Mouse (Mus musculus): ENCODE measurements around the gene Zfp316. TPM values are rescaled to one million over a fixed set of nuclear protein-coding genes. Genes with fewer than 3 reads are reported as not detected.
A peak's percentile ranks its signal among the peaks of the same experiment; 100 is the strongest.

Zfp316 gene
- total RNA-seq (2021) = 10 to 100 TPM; 18.6 to 20.1 TPM

GRCm38 (mm10) chr5:143269363-143270150, at the start of gene Zfp316:
Gene Zfp316 (minus strand): TSS chr5:143270022.
- intact Hi-C loops (cut with DNase I) = loop anchor here (10.0 kb wide), 1 partner anchor 305 kb away; the partner anchor contains the start of gene Fscn1

DNA sequence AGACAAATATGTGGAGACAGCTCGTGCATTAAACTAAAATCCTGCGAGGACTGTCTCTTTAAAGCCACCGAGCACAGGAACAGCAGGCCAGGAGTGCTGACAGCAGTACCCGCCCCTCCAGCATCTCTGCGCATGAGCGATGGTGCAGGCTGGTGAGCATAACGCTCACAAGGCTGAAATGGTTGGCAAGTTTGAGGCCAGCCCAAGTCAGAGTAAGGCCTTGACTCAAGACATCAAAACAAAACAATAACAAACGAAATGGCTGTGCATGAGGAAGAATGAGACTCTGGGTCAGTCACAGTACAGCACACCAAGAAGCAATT, 47.4 kb upstream of the Zfp316 start:
- no peak for DNase-seq (ENCODE audit: low spot score in 2 of 2)
- intact Hi-C loops (cut with DNase I) = no loop called here

More at GRCm38 (mm10) chr5:143269363-143270150, at the start of gene Zfp316:
- DNase-seq (ENCODE audit: low spot score in 2 of 2) = peak; percentile 71 to 80

DNA sequence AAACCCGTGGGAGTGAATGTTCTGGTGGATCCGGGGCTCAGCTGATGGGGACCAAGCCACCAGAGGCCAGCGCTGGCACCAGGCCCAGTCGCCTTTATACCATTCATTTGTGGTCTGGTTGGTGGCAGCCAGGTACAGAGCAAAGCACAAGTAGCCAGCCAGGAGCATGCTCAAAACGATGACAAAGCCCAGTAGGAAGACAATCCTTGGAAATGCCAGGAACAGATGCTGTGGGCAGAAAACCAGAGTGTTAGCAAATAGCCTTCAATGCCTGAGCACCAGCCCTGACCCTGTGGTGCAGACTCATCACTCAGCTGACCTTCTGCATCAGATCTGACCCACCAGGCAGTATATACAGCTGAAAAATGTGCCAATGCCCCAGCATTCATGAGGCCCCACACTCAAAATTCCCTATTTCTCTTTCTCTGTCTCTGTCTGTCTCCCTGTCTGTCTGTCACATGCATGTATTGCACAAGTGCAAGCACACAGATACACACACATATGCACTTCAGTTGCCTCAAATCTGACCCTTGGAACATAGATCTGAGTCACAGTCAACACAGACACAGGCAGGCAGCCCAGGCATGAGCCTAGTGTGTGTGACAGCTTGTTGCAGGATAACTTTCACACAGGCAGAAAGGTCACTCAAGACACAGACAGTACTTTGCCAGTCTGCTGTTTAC, 46.9 kb upstream of the Zfp316 start:
- DNase-seq (ENCODE audit: low spot score in 2 of 2) = no peak
- intact Hi-C loops (cut with DNase I) = no loop called here

DNA sequence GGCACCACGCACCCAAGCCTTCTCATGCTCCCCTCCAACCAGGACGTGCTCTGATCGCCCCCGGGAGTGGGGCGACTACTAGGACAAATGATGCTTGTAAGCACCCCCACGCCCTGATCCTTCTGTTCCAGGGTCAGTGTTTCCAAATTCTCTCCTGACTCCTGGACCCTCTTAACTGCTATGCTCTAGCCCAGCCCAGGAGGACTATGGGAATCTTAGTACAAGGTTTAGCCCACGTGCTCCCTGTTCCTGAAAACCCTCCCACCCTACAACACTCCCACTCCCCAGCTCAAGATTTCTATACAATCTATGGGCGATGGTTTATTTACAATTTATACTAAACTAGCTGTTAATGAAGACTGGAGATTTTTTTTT, 45.7 kb upstream of the Zfp316 start:
- no peak for DNase-seq (ENCODE audit: low spot score in 2 of 2)
- intact Hi-C loops (cut with DNase I) = no loop called here

DNA sequence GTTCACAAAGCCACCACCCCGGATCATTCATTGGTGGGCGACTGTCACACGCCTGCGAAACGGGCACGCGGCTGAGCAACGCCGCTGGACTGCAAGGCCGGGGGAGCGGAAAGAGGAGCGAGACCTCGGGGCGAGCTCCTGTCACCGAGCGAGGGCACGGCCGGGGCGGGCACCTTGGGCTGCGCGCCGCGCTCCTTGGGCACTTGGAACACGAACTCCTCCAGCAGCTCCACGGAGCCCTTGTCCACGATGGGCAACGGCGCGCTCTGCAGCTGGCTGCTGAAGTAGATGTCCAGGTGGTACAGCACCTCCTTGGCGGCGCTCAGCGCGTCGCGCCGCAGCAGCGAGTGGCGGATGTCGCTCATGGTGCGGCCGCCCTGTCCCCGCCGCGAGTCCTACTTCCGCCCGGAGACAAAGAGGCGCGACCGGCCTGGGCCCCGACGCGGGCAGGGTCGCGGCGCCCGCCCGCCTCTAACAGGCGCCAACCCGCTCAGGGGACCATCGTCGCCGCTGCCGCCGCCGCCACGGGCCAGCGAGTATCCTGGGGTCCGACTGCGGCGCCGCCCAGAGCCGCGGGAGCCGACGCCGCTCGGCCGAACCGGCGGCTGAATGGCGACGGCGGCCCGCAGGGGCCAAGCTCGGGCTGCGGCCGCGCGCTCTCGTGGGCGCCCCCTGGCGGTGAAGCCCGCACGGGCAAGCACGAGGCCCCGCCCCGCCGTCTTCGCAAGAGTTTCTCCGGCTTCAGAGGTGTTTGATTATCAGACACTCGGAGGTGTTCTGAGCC, 45.1 kb upstream of the Zfp316 start, which contains the start of gene E130309D02Rik:
Gene E130309D02Rik, minus strand, starts transcription at position 631 of the 784 bp plus-strand sequence.
- intact Hi-C loops (cut with DNase I) = no loop called here
- peak; percentile 87 to 92 for DNase-seq (ENCODE audit: low spot score in 2 of 2)

DNA sequence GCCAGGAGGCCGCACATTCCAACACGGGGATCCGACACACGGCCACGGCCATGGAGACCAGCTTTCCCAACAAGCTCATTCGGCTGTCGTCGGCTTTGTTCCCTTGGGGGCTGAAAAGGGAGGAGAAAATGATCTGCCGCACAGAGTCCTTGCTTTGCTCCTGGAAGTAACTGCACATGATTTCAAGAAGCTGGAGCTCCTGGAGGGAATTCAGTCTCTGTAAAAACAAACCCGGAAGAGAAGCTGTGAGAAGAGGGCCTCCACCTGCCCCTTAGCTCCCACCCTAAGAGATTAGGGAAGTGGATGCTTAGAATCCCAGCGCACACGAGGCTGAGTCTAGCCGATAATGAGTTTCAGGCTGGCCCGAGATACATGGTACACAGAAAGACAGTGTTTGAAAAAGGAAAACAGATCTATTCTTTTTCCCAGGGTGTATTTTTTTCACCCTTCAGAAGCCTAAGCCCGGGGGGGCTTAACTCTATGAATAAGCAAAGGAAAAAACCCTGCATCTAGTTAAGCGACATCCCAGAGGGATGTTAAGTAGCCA, 44.4 kb upstream of the Zfp316 start:
- intact Hi-C loops (cut with DNase I) = no loop called here
- DNase-seq (ENCODE audit: low spot score in 2 of 2) = peak in 1 of 2 experiments; percentile 10

DNA sequence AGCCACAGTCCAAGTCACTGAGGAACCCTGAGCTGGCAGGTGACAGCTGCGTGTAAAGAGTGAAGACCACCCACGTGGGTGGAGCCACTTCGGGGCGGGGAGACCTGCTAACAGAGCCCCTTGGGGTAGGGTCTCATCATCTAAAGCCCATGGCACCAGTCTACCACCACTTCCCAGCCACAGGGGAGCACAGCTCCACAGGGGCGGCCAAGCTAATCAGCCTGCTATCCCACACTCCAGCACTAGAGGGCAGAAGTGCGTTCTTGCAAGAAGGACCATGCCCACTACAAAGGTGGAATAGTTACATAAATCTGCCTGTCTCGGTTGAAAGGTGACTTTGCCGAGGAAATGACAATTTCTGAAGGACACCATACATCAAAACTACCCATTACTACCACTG, 42.1 kb upstream of the Zfp316 start:
- intact Hi-C loops (cut with DNase I) = no loop called here
- peak; percentile 69 to 77 for DNase-seq (ENCODE audit: low spot score in 2 of 2)

GRCm38 (mm10) chr5:143309916-143310315, 40.1 kb upstream of the Zfp316 start:
- intact Hi-C loops (cut with DNase I) = no loop called here
- DNase-seq (ENCODE audit: low spot score in 2 of 2) = no peak

DNA sequence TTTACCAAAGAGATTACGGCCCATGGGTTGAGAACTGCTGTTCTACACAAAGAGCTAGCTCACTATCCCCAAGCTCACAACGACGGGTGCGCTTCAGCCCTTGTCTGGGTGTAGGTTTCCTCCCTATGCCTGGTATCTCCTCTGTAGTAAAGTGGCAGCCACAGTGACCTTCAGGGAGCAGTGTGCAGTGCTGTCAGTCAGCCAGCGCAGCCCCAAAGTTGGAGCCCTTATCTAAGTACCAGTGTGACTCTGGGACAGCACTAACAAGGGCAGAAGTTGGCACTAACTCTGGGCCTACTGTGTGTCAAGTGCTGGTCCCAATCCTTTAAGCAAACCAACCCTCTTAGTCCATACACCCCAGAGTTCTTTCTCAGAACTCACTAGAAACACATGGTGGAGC, 39.0 kb upstream of the Zfp316 start:
- no peak for DNase-seq (ENCODE audit: low spot score in 2 of 2)
- intact Hi-C loops (cut with DNase I) = no loop called here

DNA sequence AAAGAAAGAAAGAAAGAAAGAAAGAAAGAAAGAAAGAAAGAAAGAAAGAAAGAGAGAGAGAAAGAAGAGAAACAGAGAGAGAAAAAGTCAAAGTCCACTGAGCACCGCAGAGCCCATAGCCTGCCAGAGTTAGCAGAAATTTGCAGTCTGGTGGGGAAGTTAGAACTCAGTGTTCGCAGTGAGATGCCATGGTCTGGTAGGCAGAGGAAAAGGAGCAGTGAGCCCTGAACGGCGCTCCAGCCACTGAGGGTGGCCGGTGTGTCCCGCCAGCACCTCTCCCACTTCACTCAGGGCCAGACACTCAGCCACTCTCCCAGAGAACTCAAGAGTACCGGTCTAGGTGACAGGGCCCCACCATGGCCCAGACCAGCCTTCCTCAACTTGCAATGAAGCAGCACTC, 34.4 kb upstream of the Zfp316 start:
- no peak for DNase-seq (ENCODE audit: low spot score in 2 of 2)
- intact Hi-C loops (cut with DNase I) = loop anchor here (5.0 kb wide), 1 partner anchor 127 kb away; no protein-coding TSS in a partner anchor

- intact Hi-C loops (cut with DNase I) = loop anchor here (5.0 kb wide), 1 partner anchor 124 kb away; no protein-coding TSS in a partner anchor
- DNase-seq (ENCODE audit: low spot score in 2 of 2) = no peak
Measured at GRCm38 (mm10) chr5:143301296-143301695, 31.5 kb upstream of the Zfp316 start.

- DNase-seq (ENCODE audit: low spot score in 2 of 2) = peak; percentile 48 to 76
- intact Hi-C loops (cut with DNase I) = loop anchor here (5.0 kb wide), 3 partner anchors 47 to 122 kb away; partner anchors contain the start of gene Zfp12
Measured at GRCm38 (mm10) chr5:143299686-143300085, 29.9 kb upstream of the Zfp316 start.

DNA sequence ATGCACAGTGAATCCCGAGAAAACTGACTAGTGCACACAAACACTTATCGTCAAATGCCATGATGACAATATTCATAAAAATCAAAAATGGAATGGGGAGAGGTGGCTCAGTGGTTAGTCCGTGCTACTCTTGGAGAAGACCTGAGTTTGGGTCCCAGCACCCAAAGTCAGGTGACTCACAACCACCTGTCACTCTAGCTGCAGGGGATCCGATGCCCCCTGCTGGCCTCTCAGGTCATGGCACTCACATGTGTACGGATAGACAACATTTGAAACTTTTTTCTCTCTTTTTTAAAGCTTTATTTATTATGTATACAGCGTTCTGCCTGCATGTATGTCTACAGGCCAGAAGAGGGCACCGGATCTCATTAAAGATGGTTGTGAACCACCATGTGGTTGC, 28.6 kb upstream of the Zfp316 start:
- DNase-seq (ENCODE audit: low spot score in 2 of 2) = no peak
- intact Hi-C loops (cut with DNase I) = loop anchor here (5.0 kb wide), 2 partner anchors 46 to 61 kb away; partner anchors contain the start of gene Zfp12

- DNase-seq (ENCODE audit: low spot score in 2 of 2) = no peak
- intact Hi-C loops (cut with DNase I) = loop anchor here (5.0 kb wide), 2 partner anchors 46 to 61 kb away; partner anchors contain the start of gene Zfp12
Measured at GRCm38 (mm10) chr5:143297986-143298385, 28.2 kb upstream of the Zfp316 start.

DNA sequence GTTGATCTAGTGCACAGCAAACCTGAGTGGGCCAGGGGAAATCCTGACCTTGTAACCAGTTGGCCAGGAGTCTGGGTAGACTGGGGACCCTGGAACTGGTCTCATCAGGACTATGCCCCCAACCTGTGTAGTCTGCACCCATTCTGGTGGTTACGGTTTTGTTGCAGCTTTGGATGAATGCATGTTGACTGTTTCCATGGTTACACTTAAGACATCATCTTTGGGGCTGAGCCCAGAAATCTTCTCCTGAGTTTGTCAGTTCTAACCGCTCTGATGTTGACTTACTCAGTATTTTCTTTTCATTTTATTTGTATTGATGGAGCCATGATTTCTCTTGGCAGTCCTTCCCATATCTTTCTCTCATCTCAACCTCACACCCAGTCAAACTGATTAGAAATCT, 25.5 kb upstream of the Zfp316 start:
- intact Hi-C loops (cut with DNase I) = loop anchor here (5.0 kb wide), 2 partner anchors 43 to 58 kb away; partner anchors contain the start of gene Zfp12
- DNase-seq (ENCODE audit: low spot score in 2 of 2) = no peak

- DNase-seq (ENCODE audit: low spot score in 2 of 2) = no peak
- intact Hi-C loops (cut with DNase I) = loop anchor here (5.0 kb wide), 2 partner anchors 43 to 58 kb away; partner anchors contain the start of gene Zfp12
Measured at GRCm38 (mm10) chr5:143294862-143295261, 25.0 kb upstream of the Zfp316 start.

DNA sequence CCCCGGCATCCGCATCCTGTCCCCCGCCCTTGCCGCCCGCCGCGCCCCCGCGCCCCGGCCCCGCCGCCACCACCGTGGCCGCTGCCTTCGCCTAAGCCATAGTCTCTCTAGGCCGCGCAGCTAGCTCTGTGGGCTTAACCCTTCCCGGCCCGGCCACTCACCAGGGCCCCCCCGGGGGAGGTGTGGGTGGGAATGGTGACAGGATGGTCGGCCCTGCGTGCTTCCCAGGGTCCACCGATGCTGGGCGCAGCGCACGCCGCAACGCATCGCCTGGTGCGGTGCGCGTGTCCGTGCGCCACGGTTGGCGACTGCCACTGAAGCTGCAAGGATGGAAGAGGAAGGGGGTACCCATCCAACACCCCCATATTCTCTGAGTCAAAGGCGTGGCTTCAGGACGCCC, 23.6 kb upstream of the Zfp316 start, which contains the start of gene Zfp853:
Gene Zfp853, minus strand, starts transcription at position 220 of the 400 bp plus-strand sequence.
- no peak for DNase-seq (ENCODE audit: low spot score in 2 of 2)
- intact Hi-C loops (cut with DNase I) = no loop called here

- intact Hi-C loops (cut with DNase I) = no loop called here
- DNase-seq (ENCODE audit: low spot score in 2 of 2) = no peak
Measured at GRCm38 (mm10) chr5:143292879-143293278, 23.1 kb upstream of the Zfp316 start.

GRCm38 (mm10) chr5:143289299-143289698, 19.5 kb upstream of the Zfp316 start:
- no peak for DNase-seq (ENCODE audit: low spot score in 2 of 2)
- intact Hi-C loops (cut with DNase I) = no loop called here
